Mouse (Mus musculus) lung, embryonic 15.5 days (tissue): ENCODE measurements around the gene Sec22c. TPM values are rescaled to one million over a fixed set of nuclear protein-coding genes. Genes with fewer than 3 reads are reported as not detected.

Experiments used
- polyA plus RNA-seq: library from polyadenylated mRNA; unstranded; fragments of >200 nt; fragmentation: Nextera tagmentation; extraction: Ambion mirVana; gene quantifications from 2 replicates; pipeline ENCODE4 v1.2.1, GENCODE M21; 2015

Gene Sec22c
- polyA plus RNA-seq, 1 experiment from 2014 or later: 10.3 TPM

Other genes starting within 250 kb of the Sec22c start
- gene Cck, start 209.8 kb downstream of the Sec22c start, polyA plus RNA-seq: 0.62 TPM in 1 of 2 replicates, not detected in the other
- 0.16 TPM in 1 of 2 replicates, not detected in the other for gene Lyzl4, start 63.4 kb downstream of the Sec22c start, polyA plus RNA-seq
- 0.30 and 0.55 TPM in 2 replicates for gene Vipr1, start 62.8 kb downstream of the Sec22c start, polyA plus RNA-seq
- 96.0 and 101 TPM in 2 replicates for gene Ss18l2, start 4.8 kb upstream of the Sec22c start, polyA plus RNA-seq
- 57.5 and 60.4 TPM in 2 replicates for gene Nktr, start 13.7 kb upstream of the Sec22c start, polyA plus RNA-seq
- 16.7 and 17.7 TPM in 2 replicates for gene Zfp651, start 53.8 kb upstream of the Sec22c start, polyA plus RNA-seq
- gene Klhl40, start 72.1 kb upstream of the Sec22c start, polyA plus RNA-seq: 0.47 and 0.49 TPM in 2 replicates
- 0.96 and 1.8 TPM in 2 replicates for gene Hhatl, start 87.0 kb upstream of the Sec22c start, polyA plus RNA-seq
- 1.2 TPM in 2 replicates for gene Ccdc13, start 134.0 kb upstream of the Sec22c start, polyA plus RNA-seq
- 155 and 175 TPM in 2 replicates for gene Higd1a, start 152.9 kb upstream of the Sec22c start, polyA plus RNA-seq
- 1.1 and 1.3 TPM in 2 replicates for gene Ackr2, start 192.9 kb upstream of the Sec22c start, polyA plus RNA-seq
- gene Cyp8b1, start 210.8 kb upstream of the Sec22c start, polyA plus RNA-seq: not detected in 2 replicates
- 2.2 and 2.5 TPM in 2 replicates for gene Fam198a, start 245.5 kb upstream of the Sec22c start, polyA plus RNA-seq